ENCODE assay signal across 24 mouse cellular contexts in genomic region chr17:63350876-63351509, GRCm38 (mm10).
DNase-seq lines count a peak whose midpoint lies in the region; ATAC-seq and TF ChIP-seq lines count a peak whose summit lies in the region.
"Had no signal": no experiment of that assay in that cellular context is flagged by ENCODE, and none has a peak within 500 bp of the region (broad histone marks: within the 10 kb centered on the region; RNA-seq: fewer than 3 reads in every experiment).

No protein-coding gene starts in this region.

- H3K4me3 ChIP-seq in hindbrain, embryonic 16.5 days (ENCODE audit: low read length), result no peak overlapping the region
- no peak overlapping the region for H3K4me3 ChIP-seq in hindbrain, embryonic 13.5 days
- no peak overlapping the region for H3K4me3 ChIP-seq in midbrain, embryonic 15.5 days
- H3K4me3 ChIP-seq in midbrain, postnatal 0 days (ENCODE audit: low read depth, low read length), result no peak overlapping the region
- no peak overlapping the region for H3K4me3 ChIP-seq in ES-E14 (ENCODE audit: insufficient read depth in 1 of 2, low read depth in 1 of 2, low read length in 2 of 2, poor library complexity in 1 of 2, severe bottlenecking in 1 of 2)
- H3K4me3 ChIP-seq in heart, embryonic 11.5 days (ENCODE audit: low read depth, low read length), result no peak overlapping the region
- H3K4me3 ChIP-seq: forebrain, embryonic 10.5 days; forebrain, embryonic 13.5 days; heart, embryonic 12.5 days; heart, embryonic 15.5 days; hindbrain, embryonic 15.5 days; intestine, embryonic 15.5 days had no signal

- no peak overlapping the region for H3K9ac ChIP-seq in hindbrain, embryonic 16.5 days (ENCODE audit: low read depth, low read length)
- H3K9ac ChIP-seq in hindbrain, embryonic 13.5 days, result no peak overlapping the region
- H3K9ac ChIP-seq in midbrain, embryonic 15.5 days, result no peak overlapping the region
- H3K9ac ChIP-seq in midbrain, postnatal 0 days (replicated peaks; ENCODE audit: low read length, poor library complexity, severe bottlenecking), result no peak overlapping the region
- H3K9ac ChIP-seq in ES-E14 (ENCODE audit: insufficient read depth, low read depth, low read length, poor library complexity, severe bottlenecking), result no peak overlapping the region
- H3K9ac ChIP-seq in heart, embryonic 11.5 days (ENCODE audit: low read depth, low read length), result no peak overlapping the region
- H3K9ac ChIP-seq: forebrain, embryonic 13.5 days; heart, embryonic 12.5 days; heart, embryonic 15.5 days; hindbrain, embryonic 15.5 days; intestine, embryonic 15.5 days had no signal

- no peak for DNase-seq in midbrain, postnatal 0 days (ENCODE audit: low spot score)
- DNase-seq in ES-E14 (ENCODE audit: low read depth, low spot score), result peak; percentile 7
- no peak for DNase-seq in left cerebral cortex, postnatal 25 days (ENCODE audit: low spot score in 2 of 2)
- DNase-seq: adrenal gland, postnatal 10 days; adrenal gland, postnatal 36 days; cerebellum, adult 18-20 months; cerebellum, adult 9-10 months; cerebellum, postnatal 14 days; gastrocnemius, postnatal 10 days; gastrocnemius, postnatal 36 days; heart, postnatal 10 days; heart, postnatal 4 days; kidney, adult 11 months had no signal

- H3K9me3 ChIP-seq in hindbrain, embryonic 16.5 days (ENCODE audit: control insufficient read depth, low read length), result no peaks in the 10 kb centered on the region
- H3K9me3 ChIP-seq in hindbrain, embryonic 13.5 days, result no peaks in the 10 kb centered on the region
- no peaks in the 10 kb centered on the region for H3K9me3 ChIP-seq in midbrain, embryonic 15.5 days
- H3K9me3 ChIP-seq in midbrain, postnatal 0 days (ENCODE audit: low read length), result no peaks in the 10 kb centered on the region
- H3K9me3 ChIP-seq in ES-E14 (ENCODE audit: control insufficient read depth, insufficient read depth, low read depth, low read length), result no peaks in the 10 kb centered on the region
- no peaks in the 10 kb centered on the region for H3K9me3 ChIP-seq in heart, embryonic 11.5 days (replicated peaks; ENCODE audit: control insufficient read depth, low read length)
- H3K9me3 ChIP-seq: forebrain, embryonic 10.5 days; forebrain, embryonic 13.5 days; heart, embryonic 15.5 days; hindbrain, embryonic 15.5 days; intestine, embryonic 15.5 days had no signal

- no peak for TF ChIP-seq CTCF in midbrain, postnatal 0 days (IDR thresholded peaks at IDR 0.05)

- H3K4me2 ChIP-seq in hindbrain, embryonic 16.5 days (ENCODE audit: low read length), result no peak overlapping the region
- no peak overlapping the region for H3K4me2 ChIP-seq in hindbrain, embryonic 13.5 days
- no peak overlapping the region for H3K4me2 ChIP-seq in midbrain, embryonic 15.5 days
- H3K4me2 ChIP-seq in midbrain, postnatal 0 days (ENCODE audit: low read depth, low read length, poor library complexity, severe bottlenecking), result no peak overlapping the region
- H3K4me2 ChIP-seq in heart, embryonic 11.5 days, result no peak overlapping the region
- H3K4me2 ChIP-seq: forebrain, embryonic 13.5 days; heart, embryonic 12.5 days; heart, embryonic 15.5 days; hindbrain, embryonic 15.5 days; intestine, embryonic 15.5 days had no signal

- WGBS in hindbrain, embryonic 16.5 days, result 58% methylated on average over 4 of the region's 4 CpGs
- 67% methylated on average over 4 of the region's 4 CpGs for WGBS in hindbrain, embryonic 13.5 days
- WGBS in midbrain, embryonic 15.5 days, result 54% methylated on average over 4 of the region's 4 CpGs
- 62% methylated on average over 4 of the region's 4 CpGs for WGBS in midbrain, postnatal 0 days
- WGBS in heart, embryonic 11.5 days (ENCODE audit: insufficient replicate concordance), result 75% methylated on average over 4 of the region's 4 CpGs

- no peaks in the 10 kb centered on the region for H3K4me1 ChIP-seq in hindbrain, embryonic 16.5 days (ENCODE audit: control insufficient read depth, insufficient read depth, low read depth, low read length)
- no peaks in the 10 kb centered on the region for H3K4me1 ChIP-seq in hindbrain, embryonic 13.5 days (replicated peaks)
- peaks cover 4% of the 10 kb centered on the region; the same call in 1 of the 2 replicates for H3K4me1 ChIP-seq in midbrain, embryonic 15.5 days
- H3K4me1 ChIP-seq in midbrain, postnatal 0 days (ENCODE audit: insufficient read depth, low read length), result no peaks in the 10 kb centered on the region
- H3K4me1 ChIP-seq in ES-E14 (ENCODE audit: control insufficient read depth in 2 of 2, insufficient read depth in 2 of 2, low read length in 2 of 2, poor library complexity in 1 of 2), result peaks cover 2 to 5% of the 10 kb centered on the region in 2 experiments; a peak in 1 of 4 replicates
- H3K4me1 ChIP-seq in heart, embryonic 11.5 days (ENCODE audit: control insufficient read depth, insufficient read depth, low read length), result no peaks in the 10 kb centered on the region
- H3K4me1 ChIP-seq: heart, embryonic 15.5 days; hindbrain, embryonic 15.5 days had no signal

- H3K27ac ChIP-seq in hindbrain, embryonic 16.5 days (ENCODE audit: low read depth, low read length), result no peak overlapping the region
- no peak overlapping the region for H3K27ac ChIP-seq in hindbrain, embryonic 13.5 days
- no peak overlapping the region for H3K27ac ChIP-seq in midbrain, embryonic 15.5 days
- no peak overlapping the region for H3K27ac ChIP-seq in midbrain, postnatal 0 days (ENCODE audit: low read depth, low read length)
- H3K27ac ChIP-seq in ES-E14 (ENCODE audit: insufficient read depth, low read depth, low read length, poor library complexity, severe bottlenecking), result no peak overlapping the region
- H3K27ac ChIP-seq in heart, embryonic 11.5 days (ENCODE audit: low read depth, low read length), result no peak overlapping the region
- H3K27ac ChIP-seq: forebrain, embryonic 10.5 days; forebrain, embryonic 13.5 days; heart, embryonic 15.5 days; hindbrain, embryonic 15.5 days; intestine, embryonic 15.5 days had no signal

- no peaks in the 10 kb centered on the region for H3K27me3 ChIP-seq in hindbrain, embryonic 16.5 days (replicated peaks; ENCODE audit: control insufficient read depth, insufficient read depth, low read length)
- H3K27me3 ChIP-seq in hindbrain, embryonic 13.5 days, result no peaks in the 10 kb centered on the region
- H3K27me3 ChIP-seq in midbrain, embryonic 15.5 days (replicated peaks), result no peaks in the 10 kb centered on the region
- no peaks in the 10 kb centered on the region for H3K27me3 ChIP-seq in midbrain, postnatal 0 days (ENCODE audit: insufficient read depth, low read length)
- no peaks in the 10 kb centered on the region for H3K27me3 ChIP-seq in heart, embryonic 11.5 days (ENCODE audit: control insufficient read depth, insufficient read depth, low read length)
- H3K27me3 ChIP-seq: forebrain, embryonic 13.5 days; heart, embryonic 12.5 days; heart, embryonic 15.5 days; hindbrain, embryonic 15.5 days; intestine, embryonic 15.5 days had no signal

- intact Hi-C loops in left cerebral cortex, postnatal 25 days (cut with DNase I), result no loop called here

- no peaks in the 10 kb centered on the region for H3K36me3 ChIP-seq in hindbrain, embryonic 16.5 days (ENCODE audit: control insufficient read depth, insufficient read depth, low read length)
- H3K36me3 ChIP-seq in hindbrain, embryonic 13.5 days, result peaks cover 13% of the 10 kb centered on the region
- H3K36me3 ChIP-seq in midbrain, embryonic 15.5 days (replicated peaks), result no peaks in the 10 kb centered on the region
- no peaks in the 10 kb centered on the region for H3K36me3 ChIP-seq in midbrain, postnatal 0 days (ENCODE audit: insufficient read depth, low read length)
- H3K36me3 ChIP-seq in ES-E14 (ENCODE audit: control insufficient read depth, insufficient read depth, low read length, poor library complexity, severe bottlenecking), result no peaks in the 10 kb centered on the region; the same call in 1 of the 2 replicates
- no peaks in the 10 kb centered on the region for H3K36me3 ChIP-seq in heart, embryonic 11.5 days (ENCODE audit: control insufficient read depth, insufficient read depth, low read length)
- H3K36me3 ChIP-seq: heart, embryonic 15.5 days; hindbrain, embryonic 15.5 days; intestine, embryonic 15.5 days had no signal

- in situ Hi-C loops in ES-E14 (cut with MboI; ENCODE audit: low sequenced_read_pairs in 2 of 2, unreplicated experiment in 2 of 2), result no loop called here

- peak; percentile 48; the same call in 1 of the 2 replicates for ATAC-seq in hindbrain, embryonic 16.5 days
- no peak for ATAC-seq in hindbrain, embryonic 13.5 days (ENCODE audit: low FRiP score)
- ATAC-seq in midbrain, embryonic 15.5 days (replicated peaks), result peak; percentile 18; the same call in 1 of the 2 replicates
- no peak for ATAC-seq in midbrain, postnatal 0 days (ENCODE audit: low FRiP score)
- ATAC-seq in heart, embryonic 11.5 days (replicated peaks; ENCODE audit: insufficient number of reproducible peaks, low FRiP score, low TSS enrichment), result no peak
- ATAC-seq: CD4-positive, CD25-positive, alpha-beta regulatory T cell, adult 4 months; forebrain, embryonic 13.5 days; intestine, embryonic 15.5 days had no signal

TF ChIP-seq in ES-E14, 5 proteins besides CTCF, POLR2A, EP300 and RAD21:
- TF ChIP-seq MAFK (IDR thresholded peaks at IDR 0.05; ENCODE audit: insufficient read depth, low read depth, low read length) (no peak), ZNF384 (IDR thresholded peaks at IDR 0.05; ENCODE audit: low read depth, low read length) (no peak), HCFC1 (IDR thresholded peaks at IDR 0.05; ENCODE audit: borderline replicate concordance, insufficient read depth, low read length) (no peak), ZC3H11A (IDR thresholded peaks at IDR 0.05; ENCODE audit: borderline replicate concordance, low read depth, low read length) (no peak), CHD2 (IDR thresholded peaks at IDR 0.05; ENCODE audit: low read depth, low read length) (no peak)
TF ChIP-seq in ES-E14: peak in this region for 0.

Comparison
In these comparisons a context has a peak if more than half of its experiments do, and no peak if none do; other contexts are left out.
1. ATAC-seq: peak in hindbrain, embryonic 16.5 days (single experiment) and midbrain, embryonic 15.5 days (single experiment); none in hindbrain, embryonic 13.5 days (single experiment), midbrain, postnatal 0 days (single experiment) and heart, embryonic 11.5 days (single experiment).